Mouse (Mus musculus) adrenal gland, postnatal 25 days (tissue): ENCODE measurements around the gene Gm11985. TPM values are rescaled to one million over a fixed set of nuclear protein-coding genes. Genes with fewer than 3 reads are reported as not detected.

Experiments
- DNase-seq: peaks from one replicate; pipeline ENCODE4 v3.0.0; 2021; ENCODE audit warnings: mixed read lengths
- total RNA-seq: library from RNA; stranded (reverse); gene quantifications from 2 replicates; pipeline ENCODE4 v1.2.3, GENCODE M21; 2021

Gm11985 gene
- total RNA-seq, 1 experiment from 2014 or later, result not detected

DNA sequence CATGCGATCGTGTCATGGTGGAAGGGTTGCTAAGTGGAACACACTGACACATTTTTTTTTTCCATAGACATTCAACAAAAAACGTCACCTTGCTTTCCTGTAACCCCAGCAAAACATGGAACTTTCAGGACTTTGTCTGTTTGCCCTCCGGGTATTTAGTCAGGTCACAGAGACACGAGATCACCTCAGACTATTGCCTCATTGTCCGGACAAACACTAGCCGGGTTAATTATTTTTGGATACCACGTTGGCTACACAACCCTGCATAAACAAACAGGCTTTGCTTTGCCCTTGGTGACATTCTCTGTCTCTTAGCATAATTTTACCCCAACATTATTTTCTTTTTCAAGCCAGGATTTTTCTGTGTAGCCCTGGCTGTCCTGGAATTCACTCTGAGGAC is 35.3 kb downstream of the Gm11985 start:
- no peak for DNase-seq

DNA sequence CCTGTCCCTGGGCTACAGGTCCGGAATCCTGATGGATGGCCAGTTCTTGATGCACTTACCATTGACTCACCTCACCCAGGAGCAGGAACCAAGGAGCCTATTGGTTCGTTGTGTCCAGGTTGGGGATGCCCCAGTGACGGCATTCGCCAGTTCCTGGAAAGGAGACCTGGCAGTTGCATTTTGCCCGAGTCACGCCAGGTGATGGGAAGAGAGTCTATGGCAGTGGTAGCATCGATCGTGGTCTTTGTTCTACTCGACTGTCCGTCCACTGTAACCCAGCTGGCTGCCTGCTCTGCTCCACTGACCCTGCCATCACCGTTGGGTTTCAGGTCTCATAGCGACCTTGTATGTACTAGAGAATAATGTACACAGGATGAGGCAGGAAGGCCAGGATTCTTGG is 36.0 kb downstream of the Gm11985 start:
- no peak for DNase-seq

DNA sequence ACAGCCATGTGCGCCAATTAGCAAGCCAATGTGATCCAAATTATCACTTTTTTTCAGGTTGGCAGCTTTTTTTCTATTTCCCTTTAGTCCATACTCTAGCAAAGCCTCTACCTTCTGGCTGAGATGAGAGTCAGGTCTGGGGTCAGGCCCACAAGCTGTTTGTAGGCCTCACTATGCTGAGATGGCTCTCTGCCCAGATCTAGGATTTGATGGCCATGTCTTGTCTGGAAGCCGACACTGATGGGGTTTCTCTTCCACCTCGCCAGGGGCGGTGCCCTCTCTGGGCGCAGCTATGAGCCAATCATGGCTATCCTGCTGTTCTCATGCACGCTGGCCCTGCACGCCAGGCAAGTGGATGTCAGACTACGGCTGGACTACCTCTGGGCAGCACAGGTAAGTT is 37.9 kb downstream of the Gm11985 start:
- no peak for DNase-seq

DNA sequence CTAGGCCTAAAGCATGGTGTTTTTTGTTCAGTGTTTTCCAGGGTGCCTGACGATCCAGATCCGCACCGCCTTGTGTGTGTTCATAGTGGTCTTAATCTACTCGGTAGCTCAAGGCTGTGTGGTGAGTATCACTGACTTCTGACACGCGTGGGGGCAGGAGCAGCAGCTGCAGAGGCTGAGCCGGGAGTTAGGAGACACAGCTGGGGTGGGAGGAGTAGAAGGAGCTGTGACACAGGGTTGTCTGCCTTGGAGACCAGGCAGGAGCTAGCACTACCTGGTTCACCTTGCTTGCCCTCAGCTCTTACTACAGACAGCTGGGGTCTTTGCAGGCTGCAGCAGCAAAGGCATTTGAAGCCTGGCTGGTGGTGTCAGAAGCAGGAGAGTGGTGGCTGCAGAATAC is 38.9 kb downstream of the Gm11985 start:
- DNase-seq, result no peak

DNA sequence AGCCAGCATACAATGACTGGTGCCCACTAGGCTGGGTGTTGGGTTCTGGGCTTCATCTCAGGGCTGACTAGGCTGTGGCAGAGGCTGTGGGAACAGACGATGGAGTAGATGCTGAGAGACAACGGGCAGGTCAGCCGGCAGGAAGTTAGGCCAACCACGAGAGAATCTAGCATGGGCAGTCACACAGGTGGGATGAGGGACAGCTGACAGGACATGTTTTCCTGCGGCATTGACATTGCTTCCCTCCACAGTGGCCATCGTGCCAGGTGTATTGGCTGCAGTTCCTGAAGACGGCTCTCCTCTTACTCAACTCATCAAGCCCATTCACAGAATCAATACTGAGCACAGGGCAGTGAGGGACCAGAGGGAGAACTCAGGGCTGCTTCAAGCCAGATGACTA is 40.4 kb downstream of the Gm11985 start:
- no peak for DNase-seq

DNA sequence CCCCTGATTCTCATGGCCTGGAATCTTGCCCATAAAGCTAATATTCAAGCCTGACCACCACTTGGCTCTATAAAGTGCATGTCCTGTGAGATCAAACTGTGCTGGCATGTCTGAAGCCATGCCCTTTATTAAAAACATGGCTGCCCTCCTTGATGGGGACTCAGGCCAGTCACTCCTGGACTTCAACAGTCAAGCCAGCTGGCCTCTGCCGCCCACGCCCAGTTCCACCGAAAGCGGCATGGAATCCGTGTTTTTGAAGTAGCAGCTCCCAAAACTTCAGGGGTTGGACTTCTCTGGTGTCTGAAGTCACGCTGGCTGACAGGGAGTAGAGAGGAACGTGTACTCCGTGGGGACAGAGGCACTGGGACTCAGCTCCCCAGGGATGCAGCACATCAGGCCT is 40.8 kb downstream of the Gm11985 start:
- no peak for DNase-seq

DNA sequence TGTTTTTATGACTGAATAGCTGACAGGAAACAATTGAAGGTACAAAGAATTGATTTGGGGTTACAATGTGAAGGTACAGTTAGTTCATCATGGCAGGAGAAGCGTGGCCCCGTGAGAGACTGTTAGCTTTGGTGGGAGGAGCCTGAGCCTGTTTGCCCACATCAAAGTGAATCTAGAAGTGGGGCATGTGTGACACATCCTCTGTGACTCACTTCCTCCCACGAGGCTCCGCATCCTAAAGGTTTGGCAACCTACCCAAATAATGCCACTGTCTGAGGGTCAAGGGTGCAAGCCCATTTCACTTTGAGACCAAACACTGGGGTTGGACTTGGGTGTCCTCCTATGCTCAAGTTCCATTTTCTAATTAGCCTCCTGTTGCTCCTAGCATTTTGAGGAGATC is 43.1 kb downstream of the Gm11985 start:
- peak; percentile 17 for DNase-seq

DNA sequence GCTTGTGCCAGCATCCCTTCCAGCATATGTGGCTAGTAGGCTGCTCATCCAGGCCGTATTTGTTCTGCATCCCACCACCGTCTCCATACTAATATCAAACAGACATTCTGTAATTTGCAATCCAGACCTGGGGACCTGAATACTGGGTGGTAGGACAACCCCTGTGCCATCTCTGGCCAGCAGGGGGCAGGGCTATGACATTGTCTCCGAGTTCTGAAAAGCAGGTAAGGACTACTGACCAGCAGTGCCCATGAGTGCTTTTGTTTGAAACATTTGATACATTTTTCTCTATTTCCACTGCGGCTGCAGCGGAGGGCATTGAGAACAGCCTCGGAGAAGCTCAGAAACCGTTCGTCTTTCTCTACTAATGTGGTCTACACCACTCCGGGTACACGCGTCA is 44.0 kb downstream of the Gm11985 start:
- no peak for DNase-seq

DNA sequence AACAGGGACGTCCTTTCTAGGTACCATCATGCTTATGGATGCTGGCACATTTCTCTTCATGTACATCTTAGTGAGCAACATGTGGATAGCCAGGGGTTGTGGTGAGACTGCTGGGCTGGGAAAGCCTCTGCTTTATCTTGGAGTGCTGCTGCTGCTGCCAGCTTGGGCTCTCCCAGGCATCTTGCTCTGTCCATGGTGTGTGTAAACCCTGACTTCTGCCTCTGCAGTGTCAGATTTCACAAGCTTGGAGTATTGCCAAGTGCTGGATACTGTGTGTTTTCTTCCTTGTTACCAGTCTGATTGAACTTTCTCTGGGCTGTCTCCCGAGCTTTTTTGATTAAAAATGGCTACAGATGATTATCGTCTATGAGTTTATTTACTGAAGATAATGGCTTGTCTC is 45.6 kb downstream of the Gm11985 start:
- no peak for DNase-seq

DNA sequence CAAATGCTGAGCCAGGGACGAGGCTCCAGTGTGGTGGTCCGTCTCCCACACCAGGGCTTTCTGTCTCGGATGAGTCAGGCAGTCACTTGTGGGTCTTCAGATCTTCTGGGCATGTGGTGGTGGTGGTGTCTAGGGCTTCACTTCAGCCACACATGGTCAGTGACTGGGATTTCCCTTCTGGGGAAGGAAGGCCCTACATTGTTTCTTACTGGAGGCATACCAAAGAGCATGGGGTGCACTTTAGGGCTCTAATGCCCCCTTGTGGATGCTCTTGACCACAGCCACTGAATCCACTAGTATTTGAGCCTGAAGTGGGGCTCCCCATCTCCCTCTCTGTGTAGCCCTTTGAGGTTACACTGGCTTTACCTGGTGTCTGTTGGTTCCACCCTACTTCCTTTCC is 47.9 kb downstream of the Gm11985 start:
- DNase-seq, result peak; percentile 22

DNA sequence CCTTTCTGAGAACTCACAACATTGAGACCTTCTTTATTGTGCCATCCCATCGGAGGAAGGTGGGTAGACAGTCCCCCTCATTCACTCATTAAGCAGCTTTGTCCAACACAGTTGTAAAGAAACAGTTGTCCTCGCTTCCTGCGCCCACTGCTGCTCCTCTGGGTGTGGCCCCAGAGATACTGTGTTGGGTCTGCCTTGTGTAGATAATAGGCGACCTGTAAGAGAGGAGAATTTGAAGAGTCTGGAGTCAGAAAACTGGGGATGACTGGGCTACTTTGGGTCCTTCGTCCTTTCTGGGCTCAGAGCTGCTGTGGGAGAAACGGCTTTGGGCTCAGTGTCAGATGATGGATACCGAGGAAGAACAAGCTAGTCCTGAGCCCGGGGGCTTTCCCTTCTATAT is 50.0 kb downstream of the Gm11985 start:
- DNase-seq, result no peak

DNA sequence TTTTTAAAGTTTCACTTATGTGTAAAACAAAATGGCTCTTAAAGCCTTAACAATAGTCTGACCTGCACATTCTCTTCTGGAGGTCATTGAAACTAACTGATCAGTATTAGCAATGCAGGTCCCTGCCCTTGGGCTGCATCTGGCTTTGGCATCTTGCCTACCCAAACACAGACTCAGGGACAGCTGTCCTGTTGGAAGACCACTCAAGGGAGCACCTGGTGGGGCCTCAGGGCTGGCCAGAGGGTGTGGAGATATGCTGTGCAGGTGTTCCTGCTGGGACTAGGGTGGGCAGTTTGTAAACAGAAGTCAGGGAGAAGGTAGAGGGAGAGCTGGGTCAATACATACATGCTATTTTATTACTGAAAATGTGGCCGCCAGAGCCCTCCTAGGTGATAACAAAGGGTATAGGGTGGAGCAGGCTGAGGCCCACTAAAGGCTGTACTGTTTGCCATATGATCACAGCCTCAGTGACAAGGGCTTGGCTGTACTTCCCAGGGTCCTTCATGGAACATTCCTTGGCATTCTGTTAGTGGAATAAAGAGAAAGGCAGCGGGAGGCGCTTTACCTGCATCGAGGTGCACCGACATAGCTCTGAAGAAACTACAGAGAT is 52.0 kb downstream of the Gm11985 start:
- no peak for DNase-seq

DNA sequence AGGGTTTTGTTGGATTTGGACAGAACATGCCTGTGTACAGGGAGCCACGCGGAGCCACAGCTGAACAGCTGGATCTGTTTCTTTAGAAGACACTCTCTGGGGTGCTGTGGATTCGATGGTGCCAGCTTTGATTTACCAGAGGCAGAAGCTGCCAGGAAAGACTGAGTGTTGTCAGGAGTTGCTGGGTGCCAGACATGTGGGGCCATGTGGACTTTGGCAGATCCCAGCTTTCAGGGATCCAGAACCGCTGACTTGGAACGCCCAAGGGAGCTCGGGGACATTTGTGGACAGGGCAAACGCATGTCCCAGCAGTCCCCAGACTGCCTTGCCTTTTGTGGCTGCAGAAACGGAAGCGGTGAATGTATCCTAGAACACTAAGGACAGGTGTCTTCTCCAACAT is 52.6 kb downstream of the Gm11985 start:
- DNase-seq, result peak; percentile 30

DNA sequence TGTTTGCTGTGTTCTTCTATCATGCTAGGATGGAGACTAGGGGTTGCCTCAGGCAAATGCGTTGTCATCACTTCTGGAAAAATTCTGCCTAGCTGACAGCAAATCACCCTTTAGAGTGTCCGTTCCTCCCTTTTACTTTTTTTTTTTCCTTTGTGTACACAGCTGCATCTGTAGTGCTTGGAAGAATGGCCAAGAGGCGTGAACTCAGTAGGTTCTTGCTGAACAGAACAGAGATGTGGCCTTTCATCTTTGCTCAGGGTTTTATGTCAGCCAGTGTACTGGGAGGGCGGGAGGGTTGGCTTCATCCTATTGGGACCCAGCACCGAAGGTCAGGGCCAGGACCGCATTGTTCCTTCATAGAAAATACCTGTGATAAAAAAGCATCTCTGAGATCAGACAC is 53.1 kb downstream of the Gm11985 start:
- DNase-seq, result no peak

DNA sequence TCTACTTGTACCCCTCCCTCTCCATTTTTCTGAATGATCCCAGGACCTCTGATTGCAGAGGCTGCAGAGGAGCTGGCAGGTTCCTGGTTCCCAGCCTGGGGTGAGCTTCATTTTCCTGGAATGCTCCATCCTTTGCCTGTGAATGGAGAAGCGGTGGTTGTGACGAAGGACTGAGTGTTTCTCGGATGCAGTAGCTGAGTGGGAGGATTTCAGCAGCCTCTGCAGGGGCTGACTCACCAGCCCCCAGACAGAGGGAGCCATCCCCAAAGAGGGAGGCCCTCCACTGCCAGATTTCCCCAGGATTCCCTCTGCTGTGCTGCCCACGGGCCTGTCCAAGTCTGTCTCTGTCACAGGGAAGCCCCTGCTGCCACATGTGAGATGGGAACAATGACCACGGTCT is 54.0 kb downstream of the Gm11985 start:
- DNase-seq, result no peak

DNA sequence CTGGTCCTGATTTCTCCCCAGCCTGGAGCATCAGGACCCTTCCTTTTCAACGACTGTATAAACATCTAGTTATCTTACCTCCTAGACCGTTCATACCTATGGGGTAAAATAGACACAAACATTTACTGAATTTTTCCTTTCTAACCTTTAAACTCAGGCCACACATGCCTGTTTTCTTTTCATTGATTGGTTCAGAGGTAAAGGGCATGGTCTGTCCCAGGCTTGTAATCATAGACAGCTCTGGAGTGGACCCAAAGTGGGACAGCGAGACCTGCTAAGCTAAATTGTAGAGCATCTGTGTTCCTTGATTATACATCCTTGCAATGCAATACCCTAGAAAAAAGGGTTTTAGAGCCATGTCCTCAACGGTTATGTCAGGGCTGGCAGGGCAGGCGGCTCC is 54.6 kb downstream of the Gm11985 start:
- DNase-seq, result no peak

Other genes with a start within 250 kb of the Gm11985 start
- 3.0 and 4.2 TPM in 2 replicates for gene Adcy1, start 125.1 kb downstream of the Gm11985 start, total RNA-seq
- 1.00 TPM in 1 of 2 replicates, not detected in the other for gene Igfbp1, start 9.2 kb upstream of the Gm11985 start, total RNA-seq
- 40.3 and 43.5 TPM in 2 replicates for gene Igfbp3, start 25.4 kb upstream of the Gm11985 start, total RNA-seq